Mouse (Mus musculus) adrenal gland, postnatal 10 days (tissue): ENCODE results near the gene Hspb1. TPM values are rescaled to one million over a fixed set of nuclear protein-coding genes. Genes with fewer than 3 reads are reported as not detected.

Experiments
- DNase-seq: peaks from one replicate; pipeline ENCODE4 v3.0.0; 2021; ENCODE audit warnings: mixed read lengths
- total RNA-seq, 2 experiments: library from RNA; stranded (reverse); gene quantifications; 2 replicates each; pipeline ENCODE4 v1.2.3; 2021

Hspb1 gene
- total RNA-seq, 2 experiments from 2014 or later: 68.2 to 90.0 TPM

GRCm38 (mm10) chr5:135911633-135912220 lies 24.0 kb downstream of the Hspb1 start:
- no peak for DNase-seq

GRCm38 (mm10) chr5:135913201-135913600 lies 25.5 kb downstream of the Hspb1 start:
- DNase-seq: no peak

GRCm38 (mm10) chr5:135914156-135914555 lies 26.4 kb downstream of the Hspb1 start:
- DNase-seq: peak; percentile 70

GRCm38 (mm10) chr5:135916051-135916565 lies 28.4 kb downstream of the Hspb1 start:
- peak; percentile 35 for DNase-seq

GRCm38 (mm10) chr5:135916601-135917000 lies 28.9 kb downstream of the Hspb1 start:
- DNase-seq: peak; percentile 69

- DNase-seq: peak; percentile 18
Observed at GRCm38 (mm10) chr5:135917327-135918058, 29.8 kb downstream of the Hspb1 start.

- DNase-seq: no peak
Observed at GRCm38 (mm10) chr5:135918059-135918437, 30.3 kb downstream of the Hspb1 start.

- no peak for DNase-seq
Observed at GRCm38 (mm10) chr5:135918593-135918992, 30.9 kb downstream of the Hspb1 start.

- no peak for DNase-seq
Observed at GRCm38 (mm10) chr5:135919902-135920301, 32.2 kb downstream of the Hspb1 start.

- peak; percentile 47 for DNase-seq
Observed at GRCm38 (mm10) chr5:135923901-135924300, 36.2 kb downstream of the Hspb1 start.

GRCm38 (mm10) chr5:135929685-135930424 lies 42.1 kb downstream of the Hspb1 start:
- DNase-seq: peak; percentile 30

GRCm38 (mm10) chr5:135931526-135931925 lies 43.8 kb downstream of the Hspb1 start:
- peak; percentile 8 for DNase-seq

- DNase-seq: peak; percentile 40
Observed at GRCm38 (mm10) chr5:135932359-135932758, 44.6 kb downstream of the Hspb1 start.

GRCm38 (mm10) chr5:135933222-135933899 lies 45.6 kb downstream of the Hspb1 start:
- peak; percentile 5 for DNase-seq

GRCm38 (mm10) chr5:135933900-135934441 lies 46.3 kb downstream of the Hspb1 start:
- peak; percentile 74 for DNase-seq

- DNase-seq: peak; percentile 100
Observed at GRCm38 (mm10) chr5:135934481-135935175, 46.9 kb downstream of the Hspb1 start, which contains the start of gene Ywhag. Gene Ywhag (minus strand): TSS chr5:135934616.

- DNase-seq: no peak
Observed at GRCm38 (mm10) chr5:135935176-135935523, 47.4 kb downstream of the Hspb1 start.

GRCm38 (mm10) chr5:135935641-135936190 lies 48.0 kb downstream of the Hspb1 start:
- no peak for DNase-seq
